Mouse (Mus musculus): ENCODE data around the gene Cdipt. TPM values are rescaled to one million over a fixed set of nuclear protein-coding genes. Genes with fewer than 3 reads are reported as not detected.

Cdipt gene
- polyA plus RNA-seq, 1 experiment = 324 TPM

DNA sequence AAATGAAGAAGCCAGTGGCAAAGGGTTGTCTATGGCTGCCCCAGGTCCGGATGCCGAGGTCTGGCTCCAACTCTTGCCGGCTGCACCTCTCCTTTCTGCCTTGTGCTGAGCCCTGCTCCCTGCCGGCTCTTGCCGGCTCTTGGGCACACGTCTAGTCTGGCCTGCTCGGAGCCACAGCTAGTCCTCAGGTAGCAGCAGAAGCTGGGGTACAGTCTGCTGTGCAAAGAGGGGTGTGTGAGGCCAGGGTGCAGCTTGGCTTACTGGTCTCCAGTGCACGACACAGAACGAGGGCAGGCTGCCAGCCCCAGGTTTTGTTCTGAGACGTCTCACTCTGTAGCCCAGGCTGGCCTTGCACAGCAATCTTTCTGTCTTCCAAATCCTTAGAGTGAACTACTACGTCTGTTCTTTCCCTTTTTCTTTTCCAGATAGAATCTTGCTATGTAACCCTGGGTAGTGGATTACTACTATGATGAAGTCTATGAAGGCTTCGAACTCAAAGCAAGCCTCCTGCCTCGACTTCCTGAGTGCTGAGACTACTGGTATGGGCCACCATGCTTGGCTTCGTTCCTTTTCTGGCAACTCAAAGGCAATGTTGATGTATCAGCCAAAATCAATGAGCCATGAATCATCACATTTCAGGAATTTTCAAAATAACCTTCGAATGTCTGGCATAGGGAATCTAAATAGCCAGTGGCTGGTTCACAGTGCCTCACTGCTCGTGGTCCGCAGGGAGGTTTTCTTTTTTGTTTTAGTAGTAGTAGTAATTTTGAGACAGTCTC is 33.8 kb downstream of the Cdipt start:
- DNase-seq (ENCODE audit: low read depth, low spot score) = no peak
- 46% methylated on average over 17 of the region's 17 CpGs for WGBS

DNA sequence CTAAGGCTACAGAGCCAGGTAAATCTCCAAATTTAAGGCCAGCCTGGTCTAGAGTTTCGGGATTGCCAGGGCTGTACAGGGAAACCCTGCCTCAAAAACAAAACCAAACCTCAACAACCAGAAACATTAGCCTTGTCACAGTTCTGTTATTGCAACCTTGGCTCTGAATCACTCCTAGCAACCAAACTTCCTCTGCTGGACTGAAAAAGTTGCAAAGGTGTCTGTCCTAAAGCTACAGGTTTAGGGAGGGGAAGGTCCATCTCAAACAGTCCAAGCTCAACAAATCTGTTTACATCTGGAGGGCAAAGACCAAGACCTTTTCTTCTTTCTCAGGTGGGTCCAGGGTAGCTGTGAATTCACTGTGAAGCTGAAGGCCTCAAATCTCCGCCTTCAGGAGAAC is 35.3 kb downstream of the Cdipt start:
- 89% methylated on average over 2 of the region's 2 CpGs for WGBS
- no peak for DNase-seq (ENCODE audit: low read depth, low spot score)

GRCm38 (mm10) chr7:127011717-127012116 is 36.0 kb downstream of the Cdipt start:
- DNase-seq (ENCODE audit: low read depth, low spot score) = no peak

GRCm38 (mm10) chr7:127012374-127012773 is 36.7 kb downstream of the Cdipt start:
- DNase-seq (ENCODE audit: low read depth, low spot score) = no peak
- 59% methylated on average over 6 of the region's 6 CpGs for WGBS

More at GRCm38 (mm10) chr7:127011717-127012116, 36.0 kb downstream of the Cdipt start:
- WGBS = 54% methylated on average over 2 of the region's 2 CpGs

DNA sequence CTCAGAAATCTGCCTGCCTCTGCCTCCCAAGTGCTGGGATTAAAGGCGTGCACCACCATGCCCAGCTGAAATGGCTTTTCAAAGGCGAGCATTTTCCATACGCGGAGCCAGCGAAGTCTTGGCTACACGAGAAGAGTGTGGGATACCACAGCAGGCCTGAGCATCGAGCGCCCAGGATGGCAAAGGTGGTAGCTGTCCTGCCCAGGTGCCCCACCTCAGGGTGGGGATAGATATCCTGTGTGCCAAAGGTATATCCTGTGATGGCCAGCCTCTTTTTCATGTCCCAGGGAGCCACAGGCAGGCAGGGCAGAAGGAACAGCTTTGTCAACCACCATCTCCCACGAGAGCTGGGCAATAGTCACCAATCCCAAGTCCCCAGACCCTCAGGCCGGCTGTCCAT is 37.1 kb downstream of the Cdipt start:
- DNase-seq (ENCODE audit: low read depth, low spot score) = no peak
- 65% methylated on average over 10 of the region's 10 CpGs for WGBS

DNA sequence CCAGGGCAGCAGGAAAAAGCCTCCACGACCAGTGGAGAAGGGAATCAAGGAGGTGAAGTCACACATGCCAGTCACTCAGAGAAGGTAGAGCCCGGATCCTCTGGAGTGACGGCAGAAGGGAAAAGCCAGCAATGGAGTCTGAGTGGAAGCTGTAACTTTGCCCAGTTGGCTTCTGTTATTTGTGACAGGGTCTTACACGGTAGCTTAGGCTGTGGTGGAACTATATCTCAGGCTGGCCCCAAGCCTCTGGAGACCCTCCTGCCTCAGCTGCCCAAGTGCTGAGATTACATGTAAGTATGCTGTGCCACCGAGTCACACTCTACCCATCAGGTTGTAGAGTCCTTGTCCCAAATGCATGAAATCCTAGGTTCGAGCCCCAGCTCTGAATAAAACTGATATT is 37.7 kb downstream of the Cdipt start:
- 71% methylated on average over 6 of the region's 6 CpGs for WGBS
- no peak for DNase-seq (ENCODE audit: low read depth, low spot score)

DNA sequence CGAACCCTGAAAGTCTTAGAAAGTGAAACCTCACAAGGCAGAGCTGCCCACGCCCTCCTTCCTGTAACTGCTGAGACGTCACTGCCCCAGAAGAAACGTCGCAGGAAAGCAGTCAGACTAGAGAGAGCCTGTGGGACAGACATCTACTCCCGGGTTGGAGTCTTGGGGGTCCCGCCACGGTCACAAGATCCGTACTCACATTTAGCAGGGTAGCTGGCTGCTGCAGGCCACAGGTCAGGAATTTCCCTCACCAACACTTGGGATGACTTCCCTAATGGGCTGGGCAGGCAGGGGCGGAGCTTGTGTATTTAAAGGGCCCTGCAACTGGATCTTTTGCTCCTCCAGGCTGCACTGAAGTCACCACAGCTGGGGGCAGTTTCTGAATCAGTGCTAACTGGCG is 38.6 kb downstream of the Cdipt start, which contains the start of gene Mvp:
Gene Mvp, minus strand, starts transcription at position 302 of the 400 bp plus-strand sequence.
- under 1% methylated on average over 11 of the region's 11 CpGs for WGBS
- DNase-seq (ENCODE audit: low read depth, low spot score) = peak; percentile 80

DNA sequence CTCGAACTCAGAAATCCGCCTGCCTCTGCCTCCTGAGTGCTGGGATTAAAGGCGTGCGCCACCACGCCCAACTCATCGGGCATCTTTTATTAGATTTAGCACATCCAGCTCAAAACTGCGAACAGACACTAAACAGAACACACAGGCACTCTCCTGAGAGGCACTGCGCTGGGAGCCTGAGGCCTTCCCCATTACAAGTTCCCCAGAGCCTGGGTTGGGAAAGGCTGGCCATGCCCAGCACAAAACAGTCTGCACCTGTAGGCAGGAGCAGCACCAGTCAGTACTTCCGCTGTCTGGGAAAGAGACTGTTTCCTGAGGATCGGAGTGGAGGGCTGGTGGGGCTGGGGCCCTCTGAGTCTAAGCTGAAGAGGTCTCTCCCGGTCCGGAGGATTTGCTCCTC is 39.3 kb downstream of the Cdipt start:
- DNase-seq (ENCODE audit: low read depth, low spot score) = no peak
- 75% methylated on average over 12 of the region's 12 CpGs for WGBS

GRCm38 (mm10) chr7:127016081-127016480 is 40.4 kb downstream of the Cdipt start:
- peak; percentile 64 for DNase-seq (ENCODE audit: low read depth, low spot score)
- WGBS = 2% methylated on average over 10 of the region's 10 CpGs

DNA sequence TGATC is 40.6 kb downstream of the Cdipt start, which contains the start of gene Pagr1b:
Gene Pagr1b, minus strand, starts transcription at position 4 of the 5 bp plus-strand sequence.
- DNase-seq (ENCODE audit: low read depth, low spot score) = no peak

GRCm38 (mm10) chr7:127016486-127016938 is 40.8 kb downstream of the Cdipt start:
- no peak for DNase-seq (ENCODE audit: low read depth, low spot score)
- under 1% methylated on average over 22 of the region's 22 CpGs for WGBS

GRCm38 (mm10) chr7:127016971-127017949 is 41.5 kb downstream of the Cdipt start, which contains the start of gene Pagr1a:
Gene Pagr1a, minus strand, starts transcription at chr7:127017352.
- 2% methylated on average over 39 of the region's 39 CpGs for WGBS
- peak; percentile 94 for DNase-seq (ENCODE audit: low read depth, low spot score)

DNA sequence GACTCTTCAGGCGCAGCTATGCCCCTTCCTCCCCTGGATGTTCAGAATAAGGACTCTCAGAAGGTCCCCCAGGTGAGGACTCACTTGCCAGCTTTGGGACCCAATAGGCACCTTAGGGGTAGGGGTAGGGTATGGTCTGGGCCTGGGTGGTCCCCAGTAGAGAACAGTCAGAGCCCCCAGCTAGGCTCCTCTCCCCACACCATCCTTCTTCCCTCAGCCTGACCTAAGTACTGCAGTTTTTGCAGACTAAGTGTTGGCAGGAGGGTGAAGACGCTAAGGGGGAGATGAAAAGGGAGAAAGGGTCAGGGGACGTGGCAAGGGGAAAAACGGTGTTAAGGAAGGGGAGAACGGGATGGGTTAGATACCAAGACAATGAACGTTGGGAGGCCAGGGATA is 42.2 kb downstream of the Cdipt start:
- 54% methylated on average over 6 of the region's 6 CpGs for WGBS
- DNase-seq (ENCODE audit: low read depth, low spot score) = no peak

DNA sequence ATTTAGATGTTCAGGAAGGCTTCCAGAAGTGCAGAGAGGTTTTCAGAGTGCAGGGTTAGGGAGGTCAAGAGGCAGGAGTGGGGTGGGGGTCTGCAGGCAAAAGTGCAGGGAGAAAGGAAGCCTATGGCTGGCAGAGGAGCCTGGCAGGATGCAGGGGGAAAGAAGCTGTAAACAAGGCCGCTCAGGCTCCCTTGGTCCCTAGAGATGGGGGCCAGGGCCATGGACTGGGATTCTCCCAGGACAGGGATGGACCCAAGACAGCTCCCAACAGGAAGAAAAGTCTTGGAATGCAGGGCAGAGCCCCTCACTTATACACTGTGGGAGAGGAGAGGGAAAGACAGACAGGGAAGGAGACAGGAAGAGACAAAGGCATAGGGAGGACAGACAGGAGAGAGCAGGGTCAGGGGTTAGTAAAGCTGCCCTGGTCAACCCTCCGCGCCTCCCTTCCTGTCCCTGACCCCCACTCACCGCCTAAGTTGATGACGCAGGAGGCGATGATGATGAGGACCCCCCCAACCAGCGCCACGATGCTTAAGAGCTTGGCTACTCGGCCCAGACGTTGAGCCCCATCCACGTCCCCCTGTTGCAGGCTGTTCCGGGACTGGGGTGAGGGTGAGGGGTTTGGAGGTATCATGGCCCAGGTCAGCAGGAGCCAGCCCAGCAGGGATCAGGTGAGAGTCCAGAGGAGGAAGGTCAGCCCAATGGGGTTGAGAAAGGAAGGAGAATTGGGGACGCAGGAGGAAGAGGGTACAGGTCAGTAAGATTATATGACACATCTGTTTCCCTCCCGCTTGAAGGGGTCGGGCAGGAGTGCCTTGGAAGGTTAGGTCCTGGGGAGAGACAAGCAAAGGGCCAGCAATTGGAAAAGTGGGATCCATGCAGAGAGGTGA is 42.9 kb downstream of the Cdipt start:
- DNase-seq (ENCODE audit: low read depth, low spot score) = no peak
- WGBS = 80% methylated on average over 15 of the region's 15 CpGs

GRCm38 (mm10) chr7:127019306-127019960 is 43.7 kb downstream of the Cdipt start:
- 77% methylated on average over 14 of the region's 14 CpGs for WGBS
- DNase-seq (ENCODE audit: low read depth, low spot score) = no peak

- no peak for DNase-seq (ENCODE audit: low read depth, low spot score)
- WGBS = 75% methylated on average over 3 of the region's 3 CpGs
These were observed 44.3 kb downstream of the Cdipt start for GRCm38 (mm10) chr7:127020031-127020430.

GRCm38 (mm10) chr7:127020491-127020890 is 44.8 kb downstream of the Cdipt start:
- WGBS = 53% methylated on average over 5 of the region's 5 CpGs
- DNase-seq (ENCODE audit: low read depth, low spot score) = no peak

GRCm38 (mm10) chr7:127020901-127021562 is 45.3 kb downstream of the Cdipt start, which contains the start of the genes Gm42742 and Prrt2:
Gene Gm42742, minus strand, starts transcription at chr7:127021097.
Gene Prrt2, minus strand, starts transcription at chr7:127021211.
- WGBS = 3% methylated on average over 37 of the region's 37 CpGs
- no peak for DNase-seq (ENCODE audit: low read depth, low spot score)

Data from large intestine, adult 2 months (tissue).